Mouse (Mus musculus): ENCODE measurements around the gene Rarb. TPM values are rescaled to one million over a fixed set of nuclear protein-coding genes. Genes with fewer than 3 reads are reported as not detected.

The Rarb gene
- polyA plus RNA-seq, 1 experiment, result 1.0 TPM

DNA sequence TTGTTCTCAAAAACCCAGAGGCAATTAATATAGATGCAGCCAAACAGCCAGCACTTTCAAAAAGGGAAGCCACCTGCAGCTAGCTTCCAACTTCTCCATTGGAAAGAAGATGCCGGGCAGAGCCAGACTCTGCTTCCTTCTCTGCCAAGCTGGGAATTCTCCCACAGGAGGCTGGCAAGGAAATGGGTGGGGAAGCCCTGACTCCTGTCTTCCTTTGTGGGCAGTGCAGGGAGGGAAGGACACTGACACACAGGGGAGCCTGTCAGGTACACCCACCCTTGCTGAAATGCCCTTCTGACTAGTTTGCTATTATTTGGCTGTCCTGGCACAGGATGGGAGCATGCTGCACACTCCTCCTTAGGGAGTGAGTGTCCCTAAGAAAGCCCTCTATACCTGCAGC, 241.9 kb downstream of the Rarb start:
- TF ChIP-seq POLR2A (IDR thresholded peaks at IDR 0.05; ENCODE audit: low read depth, low read length) (no peak), CTCF (IDR thresholded peaks at IDR 0.05; ENCODE audit: extremely low read depth, insufficient read depth, insufficient read length, insufficient replicate concordance) (no peak)
- DNase-seq (ENCODE audit: low read depth in 1 of 2, low spot score in 2 of 2), result no peak

DNA sequence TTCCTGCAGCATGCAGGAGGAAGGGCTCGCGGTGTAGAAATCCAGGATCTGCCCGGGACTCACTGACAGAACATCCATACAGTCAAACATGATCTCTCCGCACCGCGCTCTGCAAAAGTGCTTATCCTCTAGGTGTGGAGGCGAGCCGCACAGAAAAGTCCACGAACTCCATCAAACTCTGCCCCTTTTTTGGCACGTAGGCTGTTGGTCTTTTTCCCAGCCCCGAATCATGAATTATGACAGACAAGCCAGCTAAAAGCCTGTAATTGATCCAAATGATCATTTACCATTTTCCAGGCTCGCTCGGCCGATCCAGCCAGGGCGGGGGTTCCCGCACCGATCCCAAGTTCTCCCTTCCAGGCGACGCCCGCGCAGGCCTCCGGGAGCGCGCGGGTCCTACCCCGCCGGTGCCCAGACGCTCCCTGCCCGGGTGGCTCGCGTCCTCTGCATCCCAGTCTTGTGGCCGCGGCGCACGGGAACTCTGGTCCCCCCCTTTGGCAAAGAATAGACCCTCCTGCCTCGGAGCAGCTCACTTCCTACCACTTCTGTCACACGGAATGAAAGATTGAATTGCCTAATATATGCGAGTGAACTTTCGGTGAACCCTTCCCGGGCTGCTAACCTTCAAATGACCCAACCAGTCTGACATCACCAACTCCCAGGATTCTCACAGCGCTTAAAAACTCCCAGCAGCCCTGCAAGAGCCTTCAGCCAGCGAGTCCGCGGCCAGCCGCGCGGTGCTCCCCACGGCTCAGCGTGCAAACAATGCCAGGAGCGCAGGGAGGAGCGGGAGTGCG, 243.8 kb downstream of the Rarb start:
- WGBS, result 4% methylated on average over 52 of the region's 52 CpGs
- H3K4me3 ChIP-seq (ENCODE audit: extremely low read depth, insufficient read depth, insufficient read length), result peak overlapping the region; percentile 39
- H3K4me1 ChIP-seq (ENCODE audit: control insufficient read depth, insufficient read depth, insufficient read length), result peaks cover 2% of the 10 kb centered on the region; the same call in 1 of the 2 replicates
- H3K27ac ChIP-seq (ENCODE audit: insufficient read depth, low read length), result no peak overlapping the region
- TF ChIP-seq CTCF (IDR thresholded peaks at IDR 0.05; ENCODE audit: extremely low read depth, insufficient read depth, insufficient read length, insufficient replicate concordance) (no peak), POLR2A (IDR thresholded peaks at IDR 0.05; ENCODE audit: low read depth, low read length) (no peak)
- no peak for DNase-seq (ENCODE audit: low read depth in 1 of 2, low spot score in 2 of 2)
- no peaks in the 10 kb centered on the region; the same call in 1 of the 2 replicates for H3K27me3 ChIP-seq (ENCODE audit: control insufficient read depth, insufficient read depth, low read length)
- H3K36me3 ChIP-seq (ENCODE audit: control insufficient read depth, insufficient read depth, low read length), result no peaks in the 10 kb centered on the region

More for the DNA sequence above, 241.9 kb downstream of the Rarb start:
- Histone ChIP-seq H3K4me1 (ENCODE audit: control insufficient read depth, insufficient read depth, insufficient read length) (peaks cover 2% of the 10 kb centered on the region; the same call in 1 of the 2 replicates), H3K36me3 (ENCODE audit: control insufficient read depth, insufficient read depth, low read length) (no peaks in the 10 kb centered on the region), H3K27ac (ENCODE audit: insufficient read depth, low read length) (no peak overlapping the region), H3K4me3 (ENCODE audit: extremely low read depth, insufficient read depth, insufficient read length) (no peak overlapping the region), H3K27me3 (ENCODE audit: control insufficient read depth, insufficient read depth, low read length) (no peaks in the 10 kb centered on the region; the same call in 1 of the 2 replicates)
- 14% methylated on average over 1 of the region's 1 CpGs for WGBS

- no peak for DNase-seq (ENCODE audit: low read depth in 1 of 2, low spot score in 2 of 2)
- H3K4me3 ChIP-seq (ENCODE audit: extremely low read depth, insufficient read depth, insufficient read length), result no peak overlapping the region
- no peaks in the 10 kb centered on the region; the same call in 1 of the 2 replicates for H3K27me3 ChIP-seq (ENCODE audit: control insufficient read depth, insufficient read depth, low read length)
- H3K4me1 ChIP-seq (ENCODE audit: control insufficient read depth, insufficient read depth, insufficient read length), result peaks cover 2% of the 10 kb centered on the region; the same call in 1 of the 2 replicates
- no peak overlapping the region for H3K27ac ChIP-seq (ENCODE audit: insufficient read depth, low read length)
- WGBS, result 86% methylated on average over 6 of the region's 6 CpGs
- TF ChIP-seq CTCF (IDR thresholded peaks at IDR 0.05; ENCODE audit: extremely low read depth, insufficient read depth, insufficient read length, insufficient replicate concordance) (no peak), POLR2A (IDR thresholded peaks at IDR 0.05; ENCODE audit: low read depth, low read length) (no peak)
- H3K36me3 ChIP-seq (ENCODE audit: control insufficient read depth, insufficient read depth, low read length), result no peaks in the 10 kb centered on the region
Measured at GRCm38 (mm10) chr14:16573475-16574171, 245.3 kb downstream of the Rarb start.

- no peaks in the 10 kb centered on the region for H3K36me3 ChIP-seq (ENCODE audit: control insufficient read depth, insufficient read depth, low read length)
- no peak for DNase-seq (ENCODE audit: low read depth in 1 of 2, low spot score in 2 of 2)
- H3K4me1 ChIP-seq (ENCODE audit: control insufficient read depth, insufficient read depth, insufficient read length), result peaks cover 2% of the 10 kb centered on the region; the same call in 1 of the 2 replicates
- 90% methylated on average over 8 of the region's 8 CpGs for WGBS
- no peaks in the 10 kb centered on the region; the same call in 1 of the 2 replicates for H3K27me3 ChIP-seq (ENCODE audit: control insufficient read depth, insufficient read depth, low read length)
- H3K4me3 ChIP-seq (ENCODE audit: extremely low read depth, insufficient read depth, insufficient read length), result no peak overlapping the region
- no peak for TF ChIP-seq POLR2A (IDR thresholded peaks at IDR 0.05; ENCODE audit: low read depth, low read length)
- TF ChIP-seq CTCF (IDR thresholded peaks at IDR 0.05; ENCODE audit: extremely low read depth, insufficient read depth, insufficient read length, insufficient replicate concordance), result no peak
- H3K27ac ChIP-seq (ENCODE audit: insufficient read depth, low read length), result no peak overlapping the region
Measured at GRCm38 (mm10) chr14:16572755-16573340, 246.1 kb downstream of the Rarb start.

GRCm38 (mm10) chr14:16569506-16570001, 249.4 kb downstream of the Rarb start:
- TF ChIP-seq POLR2A (IDR thresholded peaks at IDR 0.05; ENCODE audit: low read depth, low read length), result no peak
- TF ChIP-seq CTCF (IDR thresholded peaks at IDR 0.05; ENCODE audit: extremely low read depth, insufficient read depth, insufficient read length, insufficient replicate concordance), result no peak
- DNase-seq (ENCODE audit: low read depth in 1 of 2, low spot score in 2 of 2), result no peak
- Histone ChIP-seq H3K4me3 (ENCODE audit: extremely low read depth, insufficient read depth, insufficient read length) (no peak overlapping the region), H3K27me3 (ENCODE audit: control insufficient read depth, insufficient read depth, low read length) (no peaks in the 10 kb centered on the region), H3K36me3 (ENCODE audit: control insufficient read depth, insufficient read depth, low read length) (no peaks in the 10 kb centered on the region), H3K27ac (ENCODE audit: insufficient read depth, low read length) (no peak overlapping the region), H3K4me1 (ENCODE audit: control insufficient read depth, insufficient read depth, insufficient read length) (no peaks in the 10 kb centered on the region)
- WGBS, result 50% methylated on average over 7 of the region's 7 CpGs

DNA sequence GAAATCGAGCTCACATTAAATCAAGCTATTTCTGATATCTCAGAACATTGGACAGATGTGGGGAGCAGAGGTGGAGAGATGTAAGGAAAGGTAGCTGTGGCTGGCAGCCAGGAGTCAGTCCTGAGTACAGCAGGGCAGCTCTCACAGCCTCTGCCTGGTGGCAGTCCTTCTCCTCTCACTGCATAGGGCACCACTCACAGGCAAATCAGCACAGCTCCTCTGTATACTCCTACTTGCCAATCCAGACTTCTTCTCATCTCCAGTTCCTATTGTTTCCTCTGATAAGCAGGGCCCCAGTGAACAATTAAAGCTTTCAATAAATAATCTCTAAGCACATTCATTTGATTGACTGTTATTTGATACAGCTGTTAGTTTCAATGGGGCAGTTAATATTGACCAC, 252.0 kb downstream of the Rarb start:
- TF ChIP-seq CTCF (IDR thresholded peaks at IDR 0.05; ENCODE audit: extremely low read depth, insufficient read depth, insufficient read length, insufficient replicate concordance) (no peak), POLR2A (IDR thresholded peaks at IDR 0.05; ENCODE audit: low read depth, low read length) (no peak)
- H3K4me3 ChIP-seq (ENCODE audit: extremely low read depth, insufficient read depth, insufficient read length), result no peak overlapping the region

More for the DNA sequence above, 252.0 kb downstream of the Rarb start:
- WGBS, result 62% methylated on average over 1 of the region's 1 CpGs
- Histone ChIP-seq H3K36me3 (ENCODE audit: control insufficient read depth, insufficient read depth, low read length) (no peaks in the 10 kb centered on the region), H3K27ac (ENCODE audit: insufficient read depth, low read length) (no peak overlapping the region), H3K4me1 (ENCODE audit: control insufficient read depth, insufficient read depth, insufficient read length) (no peaks in the 10 kb centered on the region; the same call in 1 of the 2 replicates), H3K27me3 (ENCODE audit: control insufficient read depth, insufficient read depth, low read length) (no peaks in the 10 kb centered on the region)
- no peak for DNase-seq (ENCODE audit: low read depth in 1 of 2, low spot score in 2 of 2)

Measured in spleen, adult 2 months (tissue).